Mouse (Mus musculus): Measurements from ENCODE around the gene Gk5.

GRCm38 (mm10) chr9:96220419-96220818 is 101.3 kb downstream of the Gk5 start:
- TF ChIP-seq POLR2A (IDR thresholded peaks at IDR 0.05; ENCODE audit: low read depth, low read length) = no peak
- no peak for TF ChIP-seq CTCF (IDR thresholded peaks at IDR 0.05; ENCODE audit: extremely low read depth, insufficient read length, insufficient replicate concordance, low read depth, low read length)

Data from small intestine, adult 2 months (tissue).